Mouse (Mus musculus) midbrain, embryonic 15.5 days (tissue): ENCODE measurements around the gene Pex11g. TPM values are rescaled to one million over a fixed set of nuclear protein-coding genes. Genes with fewer than 3 reads are reported as not detected.
A peak's percentile ranks its signal among the peaks of the same experiment; 100 is the strongest.

ENCODE experiments used
- ATAC-seq: fragments of 200-750 bp; cut with Nextera tagmentation; replicated peaks from 2 replicates; pipeline ENCODE4 v1.8.0; 2017; ENCODE audit warnings: moderate TSS enrichment
- H3K27ac ChIP-seq: fragments of 300-500 bp; sonication (generic); 2 replicates; pipeline ENCODE4 v1.5.1; 2015; ENCODE audit warnings: mild to moderate bottlenecking, inconsistent platforms
- H3K27me3 ChIP-seq: fragments of 300-500 bp; sonication (generic); replicated peaks from 2 replicates; pipeline ENCODE4 v1.6.1; 2015; ENCODE audit warnings: inconsistent platforms
- H3K36me3 ChIP-seq: fragments of 300-500 bp; sonication (generic); replicated peaks from 2 replicates; pipeline ENCODE4 v1.6.1; 2015; ENCODE audit warnings: inconsistent platforms
- H3K4me1 ChIP-seq: fragments of 300-500 bp; sonication (generic); 2 replicates; pipeline ENCODE4 v1.6.1; 2015; ENCODE audit warnings: inconsistent platforms
- H3K4me2 ChIP-seq: fragments of 300-500 bp; sonication (generic); 2 replicates; pipeline ENCODE4 v1.6.1; 2015; ENCODE audit warnings: inconsistent platforms, mild to moderate bottlenecking, moderate library complexity
- H3K4me3 ChIP-seq: fragments of 300-500 bp; sonication (generic); 2 replicates; pipeline ENCODE4 v1.5.1; 2015; ENCODE audit warnings: mild to moderate bottlenecking, inconsistent platforms
- H3K9ac ChIP-seq: fragments of 300-500 bp; sonication (generic); 2 replicates; pipeline ENCODE4 v1.6.1; 2015; ENCODE audit warnings: mild to moderate bottlenecking, inconsistent platforms
- H3K9me3 ChIP-seq: fragments of 300-500 bp; sonication (generic); 2 replicates; pipeline ENCODE4 v1.6.1; 2016; ENCODE audit warnings: inconsistent platforms
- WGBS: fragments of 180-500 bp; shearing (Covaris S2); methylation state at CpG from one replicate; pipeline ENCODE4 v1.1.7; 2015; ENCODE audit warnings: mixed read lengths; 5-methylcytosine and 5-hydroxymethylcytosine counted together
- polyA plus RNA-seq: library from polyadenylated mRNA; unstranded; fragments of >200 nt; fragmentation: Nextera tagmentation; extraction: Ambion mirVana; gene quantifications from 2 replicates; pipeline ENCODE4 v1.2.1, GENCODE M21; 2015

Pex11g gene
- polyA plus RNA-seq = 4.9 and 5.4 TPM in 2 replicates

- 9% methylated on average over 32 of the region's 32 CpGs for WGBS
- H3K4me2 ChIP-seq = peak within 1 kb of the TSS; percentile 58
- peak; percentile 96 for ATAC-seq
- no peaks in the 10 kb centered on the region for H3K36me3 ChIP-seq
- H3K9ac ChIP-seq = peak within 1 kb of the TSS; percentile 56
- H3K4me3 ChIP-seq = peak within 1 kb of the TSS; percentile 46
- peaks cover 9% of the 10 kb centered on the region for H3K4me1 ChIP-seq
- H3K9me3 ChIP-seq = no peaks in the 10 kb centered on the region
- H3K27ac ChIP-seq = peak within 1 kb of the TSS; percentile 87
- no peaks in the 10 kb centered on the region for H3K27me3 ChIP-seq
Measured at GRCm38 (mm10) chr8:3467006-3467885, at the start of gene Pex11g. Gene Pex11g, minus strand, starts transcription at chr8:3467680.

GRCm38 (mm10) chr8:3517117-3517495 is 49.6 kb upstream of the Pex11g start:
- no peak for ATAC-seq

GRCm38 (mm10) chr8:3516450-3517116 is 49.1 kb upstream of the Pex11g start:
- H3K4me2 ChIP-seq = peak overlapping the region; percentile 92
- no peaks in the 10 kb centered on the region for H3K9me3 ChIP-seq
- ATAC-seq = peak; percentile 90
- WGBS = under 1% methylated on average over 36 of the region's 36 CpGs
- H3K9ac ChIP-seq = peak overlapping the region; percentile 72
- H3K27ac ChIP-seq = peak overlapping the region; percentile 82
- H3K27me3 ChIP-seq = no peaks in the 10 kb centered on the region
- peak overlapping the region; percentile 68 for H3K4me3 ChIP-seq
- peaks cover 16% of the 10 kb centered on the region for H3K4me1 ChIP-seq
- H3K36me3 ChIP-seq = peaks cover 4% of the 10 kb centered on the region; the same call in 1 of the 2 replicates

More at GRCm38 (mm10) chr8:3517117-3517495, 49.6 kb upstream of the Pex11g start:
- 11% methylated on average over 16 of the region's 16 CpGs for WGBS
- Histone ChIP-seq H3K4me1 (peaks cover 16% of the 10 kb centered on the region), H3K9ac (peak overlapping the region; percentile 72), H3K4me3 (peak overlapping the region; percentile 68), H3K27me3 (no peaks in the 10 kb centered on the region), H3K36me3 (peaks cover 4% of the 10 kb centered on the region; the same call in 1 of the 2 replicates), H3K27ac (peak overlapping the region; percentile 82), H3K4me2 (peak overlapping the region; percentile 92), H3K9me3 (no peaks in the 10 kb centered on the region)

GRCm38 (mm10) chr8:3515771-3516417 is 48.4 kb upstream of the Pex11g start:
- Histone ChIP-seq H3K4me1 (peaks cover 16% of the 10 kb centered on the region), H3K9ac (peak overlapping the region; percentile 72), H3K27ac (peak overlapping the region; percentile 82), H3K4me2 (peak overlapping the region; percentile 92), H3K9me3 (no peaks in the 10 kb centered on the region), H3K27me3 (no peaks in the 10 kb centered on the region), H3K36me3 (peaks cover 4% of the 10 kb centered on the region; the same call in 1 of the 2 replicates), H3K4me3 (peak overlapping the region; percentile 68)
- peak; percentile 31 for ATAC-seq
- 2% methylated on average over 25 of the region's 25 CpGs for WGBS

- Histone ChIP-seq H3K4me2 (peak within 1 kb of the TSS; percentile 92), H3K4me3 (peak within 1 kb of the TSS; percentile 68), H3K9me3 (no peaks in the 10 kb centered on the region), H3K9ac (peak within 1 kb of the TSS; percentile 72), H3K27ac (peak within 1 kb of the TSS; percentile 82), H3K4me1 (peaks cover 16% of the 10 kb centered on the region), H3K27me3 (no peaks in the 10 kb centered on the region), H3K36me3 (peaks cover 9% of the 10 kb centered on the region; the same call in 1 of the 2 replicates)
- under 1% methylated on average over 25 of the region's 25 CpGs for WGBS
- peak; percentile 79 for ATAC-seq
Measured at GRCm38 (mm10) chr8:3515260-3515671, 47.8 kb upstream of the Pex11g start, which contains the start of gene Pnpla6. Gene Pnpla6, plus strand, starts transcription at chr8:3515384.

- Histone ChIP-seq H3K9me3 (no peaks in the 10 kb centered on the region), H3K27ac (peak overlapping the region; percentile 82), H3K4me3 (peak overlapping the region; percentile 68), H3K36me3 (peaks cover 14% of the 10 kb centered on the region), H3K27me3 (no peaks in the 10 kb centered on the region), H3K4me2 (peak overlapping the region; percentile 92), H3K4me1 (peaks cover 16% of the 10 kb centered on the region), H3K9ac (peak overlapping the region; percentile 72)
- ATAC-seq = no peak
- WGBS = 33% methylated on average over 13 of the region's 13 CpGs
Measured at GRCm38 (mm10) chr8:3514681-3515247, 47.3 kb upstream of the Pex11g start.

- peaks cover 46% of the 10 kb centered on the region for H3K36me3 ChIP-seq
- ATAC-seq = no peak
Measured at GRCm38 (mm10) chr8:3507979-3508754, 40.7 kb upstream of the Pex11g start.

GRCm38 (mm10) chr8:3502217-3502616 is 34.7 kb upstream of the Pex11g start:
- Histone ChIP-seq H3K27ac (no peak overlapping the region), H3K4me1 (peaks cover 33% of the 10 kb centered on the region), H3K36me3 (peaks cover 15% of the 10 kb centered on the region), H3K9ac (no peak overlapping the region), H3K4me3 (no peak overlapping the region), H3K27me3 (no peaks in the 10 kb centered on the region), H3K4me2 (no peak overlapping the region), H3K9me3 (no peaks in the 10 kb centered on the region)
- ATAC-seq = no peak
- WGBS = 79% methylated on average over 4 of the region's 4 CpGs

More at GRCm38 (mm10) chr8:3507979-3508754, 40.7 kb upstream of the Pex11g start:
- H3K4me3 ChIP-seq = no peak overlapping the region
- no peak overlapping the region for H3K27ac ChIP-seq
- H3K27me3 ChIP-seq = no peaks in the 10 kb centered on the region
- no peaks in the 10 kb centered on the region for H3K9me3 ChIP-seq
- WGBS = 90% methylated on average over 6 of the region's 6 CpGs
- no peak overlapping the region for H3K4me2 ChIP-seq
- H3K4me1 ChIP-seq = no peaks in the 10 kb centered on the region
- no peak overlapping the region for H3K9ac ChIP-seq

GRCm38 (mm10) chr8:3500235-3501090 is 33.0 kb upstream of the Pex11g start, which contains the start of gene Mcoln1:
Gene Mcoln1, plus strand, starts transcription at chr8:3500457.
- peak within 1 kb of the TSS; percentile 73 for H3K9ac ChIP-seq
- H3K9me3 ChIP-seq = no peaks in the 10 kb centered on the region
- H3K27me3 ChIP-seq = no peaks in the 10 kb centered on the region
- H3K4me1 ChIP-seq = peaks cover 41% of the 10 kb centered on the region
- peak within 1 kb of the TSS; percentile 59 for H3K4me3 ChIP-seq
- peak within 1 kb of the TSS; percentile 88 for H3K27ac ChIP-seq
- peak; percentile 88 for ATAC-seq
- H3K36me3 ChIP-seq = peaks cover 17% of the 10 kb centered on the region
- under 1% methylated on average over 70 of the region's 70 CpGs for WGBS
- H3K4me2 ChIP-seq = peak within 1 kb of the TSS; percentile 64

- H3K27ac ChIP-seq = peak overlapping the region; percentile 88
- no peaks in the 10 kb centered on the region for H3K9me3 ChIP-seq
- WGBS = 9% methylated on average over 8 of the region's 8 CpGs
- peak overlapping the region; percentile 60 for H3K9ac ChIP-seq
- H3K36me3 ChIP-seq = peaks cover 22% of the 10 kb centered on the region
- H3K4me2 ChIP-seq = peak overlapping the region; percentile 64
- peaks cover 41% of the 10 kb centered on the region for H3K4me1 ChIP-seq
- no peaks in the 10 kb centered on the region for H3K27me3 ChIP-seq
- peak; percentile 28 for ATAC-seq
- peak overlapping the region; percentile 59 for H3K4me3 ChIP-seq
Measured at GRCm38 (mm10) chr8:3499751-3500150, 32.3 kb upstream of the Pex11g start.
